Mouse (Mus musculus) embryonic facial prominence, embryonic 15.5 days (tissue): ENCODE measurements around the gene Gm42957. TPM values are rescaled to one million over a fixed set of nuclear protein-coding genes. Genes with fewer than 3 reads are reported as not detected.
"Not testable (repeated sequence)": the region's sequence is repeated elsewhere in the genome, so short reads cannot be mapped to it uniquely, and the experiment has no call there.

ENCODE experiments used
- ATAC-seq: fragments of 200-750 bp; cut with Nextera tagmentation; 2 replicates; pipeline ENCODE4 v1.8.0; 2017; ENCODE audit warnings: low read depth, moderate TSS enrichment; ENCODE audit not compliant: insufficient number of reproducible peaks, low FRiP score, low TSS enrichment
- H3K27ac ChIP-seq: fragments of 300-500 bp; sonication (generic); replicated peaks from 2 replicates; pipeline ENCODE4 v1.5.1; 2015; ENCODE audit warnings: mild to moderate bottlenecking, inconsistent platforms
- H3K27me3 ChIP-seq: fragments of 300-500 bp; sonication (generic); 2 replicates; pipeline ENCODE4 v1.6.1; 2015; ENCODE audit warnings: inconsistent platforms
- H3K36me3 ChIP-seq: fragments of 300-500 bp; sonication (generic); 2 replicates; pipeline ENCODE4 v1.6.1; 2015; ENCODE audit warnings: mild to moderate bottlenecking, inconsistent platforms
- H3K4me1 ChIP-seq: fragments of 300-500 bp; sonication (generic); 2 replicates; pipeline ENCODE4 v1.6.1; 2015; ENCODE audit warnings: inconsistent platforms
- H3K4me2 ChIP-seq: fragments of 300-500 bp; sonication (generic); replicated peaks from 2 replicates; pipeline ENCODE4 v1.6.1; 2015; ENCODE audit warnings: mild to moderate bottlenecking, inconsistent platforms
- H3K4me3 ChIP-seq: fragments of 300-500 bp; sonication (generic); replicated peaks from 2 replicates; pipeline ENCODE4 v1.5.1; 2015; ENCODE audit warnings: mild to moderate bottlenecking, inconsistent platforms
- H3K9ac ChIP-seq: fragments of 300-500 bp; sonication (generic); 2 replicates; pipeline ENCODE4 v1.6.1; 2015; ENCODE audit warnings: inconsistent platforms
- H3K9me3 ChIP-seq: fragments of 300-500 bp; sonication (generic); replicated peaks from 2 replicates; pipeline ENCODE4 v1.6.1; 2016; ENCODE audit warnings: inconsistent platforms
- WGBS: fragments of 180-500 bp; shearing (Covaris S2); methylation state at CpG from one replicate; pipeline ENCODE4 v1.1.7; 2015; 5-methylcytosine and 5-hydroxymethylcytosine counted together
- polyA plus RNA-seq: library from polyadenylated mRNA; unstranded; fragments of >200 nt; fragmentation: Nextera tagmentation; extraction: Ambion mirVana; gene quantifications from 2 replicates; pipeline ENCODE4 v1.2.1, GENCODE M21; 2015

The Gm42957 gene
- polyA plus RNA-seq, 1 experiment from 2014 or later, result 0.43 TPM

GRCm38 (mm10) chr3:96675690-96676089 is 40.4 kb downstream of the Gm42957 start:
- peaks cover 3% of the 10 kb centered on the region; the same call in 1 of the 2 replicates for H3K27me3 ChIP-seq
- WGBS, result 47% methylated on average over 3 of the region's 3 CpGs
- ATAC-seq, result peak; percentile 11; the same call in 1 of the 2 replicates
- peaks cover 14% of the 10 kb centered on the region for H3K4me1 ChIP-seq
- H3K9ac ChIP-seq, result no peak overlapping the region
- H3K9me3 ChIP-seq, result no peaks in the 10 kb centered on the region
- peak overlapping the region; percentile 78; the same call in 1 of the 2 replicates for H3K27ac ChIP-seq
- no peaks in the 10 kb centered on the region for H3K36me3 ChIP-seq
- H3K4me3 ChIP-seq, result no peak overlapping the region
- H3K4me2 ChIP-seq, result no peak overlapping the region

DNA sequence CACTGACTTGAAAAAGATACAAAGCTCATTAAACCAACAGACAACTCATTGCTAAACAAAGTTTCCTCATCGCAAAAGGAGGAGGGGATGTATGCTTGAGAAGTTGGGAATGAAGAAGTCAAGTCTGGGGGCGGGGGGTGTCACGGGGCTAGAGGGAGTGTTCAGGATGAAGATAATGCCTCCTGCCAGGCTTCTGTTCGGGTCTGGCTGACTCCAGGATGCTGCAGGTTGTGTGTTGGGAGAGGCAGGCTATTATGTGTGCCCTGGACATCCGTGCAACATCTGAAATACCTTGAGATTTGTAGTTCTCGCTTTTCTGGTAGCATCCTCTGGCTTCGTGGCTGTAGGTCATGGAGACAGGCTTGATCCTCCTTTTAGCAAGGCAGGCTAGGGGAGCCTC is 43.2 kb downstream of the Gm42957 start:
- H3K4me3 ChIP-seq, result no peak overlapping the region
- peaks cover 13% of the 10 kb centered on the region for H3K4me1 ChIP-seq
- no peaks in the 10 kb centered on the region for H3K36me3 ChIP-seq
- H3K27ac ChIP-seq, result 0 out of 2 replicates have a peak overlapping the region, but pooled peaks have one; percentile 34
- ATAC-seq, result no peak
- 65% methylated on average over 7 of the region's 7 CpGs for WGBS
- H3K4me2 ChIP-seq, result no peak overlapping the region
- H3K9me3 ChIP-seq, result no peaks in the 10 kb centered on the region
- peaks cover 5% of the 10 kb centered on the region for H3K27me3 ChIP-seq
- H3K9ac ChIP-seq, result no peak overlapping the region

DNA sequence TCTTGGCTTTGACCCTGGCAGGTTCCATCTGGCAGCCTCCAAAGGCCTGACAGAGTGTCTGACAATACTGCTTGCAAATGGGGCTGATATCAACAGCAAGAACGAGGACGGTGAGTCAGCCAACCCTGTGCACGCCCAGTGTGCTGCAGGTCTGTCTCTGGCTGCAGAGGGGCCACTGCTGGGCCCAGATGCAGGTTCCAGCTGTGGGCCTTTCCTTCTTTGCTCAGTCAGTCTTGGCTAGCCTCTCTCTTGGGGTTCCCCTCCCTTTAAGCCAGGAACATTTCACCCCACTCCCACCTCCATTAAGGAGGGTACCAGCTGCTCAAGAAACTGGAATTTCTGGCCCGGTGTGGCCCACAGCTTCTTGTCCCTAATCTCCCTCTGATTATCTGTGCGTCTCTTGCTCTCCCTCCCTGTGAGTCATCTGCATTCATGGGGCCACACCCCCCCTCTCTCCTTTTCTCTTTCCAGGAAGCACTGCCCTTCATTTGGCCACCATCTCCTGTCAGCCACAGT is 43.9 kb downstream of the Gm42957 start:
- peak; percentile 58; the same call in 1 of the 2 replicates for ATAC-seq
- 22% methylated on average over 5 of the region's 5 CpGs for WGBS

GRCm38 (mm10) chr3:96680269-96680956 is 45.1 kb downstream of the Gm42957 start:
- H3K27ac ChIP-seq, result no peak overlapping the region
- no peak overlapping the region for H3K4me3 ChIP-seq
- no peak overlapping the region for H3K4me2 ChIP-seq
- no peaks in the 10 kb centered on the region for H3K9me3 ChIP-seq
- no peak overlapping the region for H3K9ac ChIP-seq
- no peak for ATAC-seq
- H3K4me1 ChIP-seq, result peaks cover 23% of the 10 kb centered on the region
- H3K27me3 ChIP-seq, result peaks cover 14% of the 10 kb centered on the region
- H3K36me3 ChIP-seq, result no peaks in the 10 kb centered on the region
- WGBS, result 32% methylated on average over 12 of the region's 12 CpGs

More for the DNA sequence above, 43.9 kb downstream of the Gm42957 start:
- no peak overlapping the region for H3K9ac ChIP-seq
- H3K4me2 ChIP-seq, result no peak overlapping the region
- peaks cover 12% of the 10 kb centered on the region for H3K27me3 ChIP-seq
- peaks cover 17% of the 10 kb centered on the region for H3K4me1 ChIP-seq
- H3K36me3 ChIP-seq, result no peaks in the 10 kb centered on the region
- no peaks in the 10 kb centered on the region for H3K9me3 ChIP-seq
- H3K27ac ChIP-seq, result 0 out of 2 replicates have a peak overlapping the region, but pooled peaks have one; percentile 34
- no peak overlapping the region for H3K4me3 ChIP-seq

DNA sequence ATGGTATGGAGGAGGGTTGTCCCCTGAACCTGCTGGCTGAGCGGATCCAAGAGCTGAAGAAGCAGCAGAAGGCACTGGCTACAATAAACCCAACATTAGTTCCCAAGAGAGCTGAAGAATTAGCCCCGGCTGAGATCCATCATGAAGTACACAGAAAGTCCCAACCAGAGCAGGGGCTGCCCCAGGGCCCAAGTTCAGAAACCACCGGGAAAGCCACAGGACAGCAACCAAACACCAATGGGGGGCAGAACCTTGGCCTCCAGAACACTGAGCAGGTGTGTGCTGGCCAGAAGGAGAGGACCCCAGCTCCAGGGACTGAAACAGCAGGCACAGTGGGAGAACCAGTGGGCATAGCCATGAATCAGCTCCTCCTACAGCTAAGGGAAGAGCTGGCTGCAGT is 48.2 kb downstream of the Gm42957 start:
- no peak for ATAC-seq
- Histone ChIP-seq H3K4me1 (peaks cover 20% of the 10 kb centered on the region), H3K4me3 (no peak overlapping the region), H3K36me3 (no peaks in the 10 kb centered on the region), H3K9ac (no peak overlapping the region), H3K27ac (no peak overlapping the region), H3K4me2 (no peak overlapping the region), H3K9me3 (no peaks in the 10 kb centered on the region), H3K27me3 (peaks cover 14% of the 10 kb centered on the region)
- 71% methylated on average over 3 of the region's 3 CpGs for WGBS

DNA sequence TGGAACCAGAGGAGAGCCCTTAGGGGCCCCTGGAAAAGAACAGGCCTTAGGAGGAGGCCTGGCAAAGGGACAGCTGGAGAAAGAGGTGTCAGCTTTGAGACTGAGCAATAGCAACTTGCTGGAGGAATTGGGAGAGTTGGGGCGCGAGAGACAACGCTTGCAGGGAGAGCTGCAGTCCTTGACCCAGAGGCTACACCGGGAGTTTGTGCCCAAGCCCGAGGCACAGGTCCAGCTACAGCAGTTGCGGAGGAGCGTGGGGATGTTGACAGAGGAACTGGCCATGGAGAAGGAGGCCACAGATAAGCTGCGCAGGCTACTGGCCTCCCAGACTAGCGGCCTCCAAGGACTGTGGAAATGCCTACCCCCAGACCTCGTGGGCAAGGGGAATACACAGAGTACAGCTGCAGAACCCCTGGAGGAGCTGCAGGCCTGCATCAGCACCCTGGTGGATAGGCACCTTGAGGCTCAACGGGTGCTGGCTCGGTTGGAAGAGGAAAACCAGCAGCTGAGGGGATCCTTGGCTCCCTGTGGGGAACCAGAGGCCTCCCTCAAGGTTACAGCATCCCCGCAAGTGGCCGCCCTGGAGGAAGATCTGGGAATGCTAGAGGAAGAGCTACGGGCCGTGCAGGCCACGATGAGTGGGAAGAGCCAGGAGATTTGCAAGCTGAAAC is 49.0 kb downstream of the Gm42957 start:
- no peak for ATAC-seq
- Histone ChIP-seq H3K4me3 (peak overlapping the region; percentile 21), H3K36me3 (no peaks in the 10 kb centered on the region), H3K9me3 (no peaks in the 10 kb centered on the region), H3K27me3 (peaks cover 14% of the 10 kb centered on the region), H3K4me2 (peak overlapping the region; percentile 47), H3K4me1 (peaks cover 16% of the 10 kb centered on the region), H3K9ac (no peak overlapping the region), H3K27ac (no peak overlapping the region)
- 61% methylated on average over 17 of the region's 17 CpGs for WGBS

GRCm38 (mm10) chr3:96684822-96685156 is 49.5 kb downstream of the Gm42957 start:
- no peak for ATAC-seq
- H3K4me3 ChIP-seq, result peak overlapping the region; percentile 21

DNA sequence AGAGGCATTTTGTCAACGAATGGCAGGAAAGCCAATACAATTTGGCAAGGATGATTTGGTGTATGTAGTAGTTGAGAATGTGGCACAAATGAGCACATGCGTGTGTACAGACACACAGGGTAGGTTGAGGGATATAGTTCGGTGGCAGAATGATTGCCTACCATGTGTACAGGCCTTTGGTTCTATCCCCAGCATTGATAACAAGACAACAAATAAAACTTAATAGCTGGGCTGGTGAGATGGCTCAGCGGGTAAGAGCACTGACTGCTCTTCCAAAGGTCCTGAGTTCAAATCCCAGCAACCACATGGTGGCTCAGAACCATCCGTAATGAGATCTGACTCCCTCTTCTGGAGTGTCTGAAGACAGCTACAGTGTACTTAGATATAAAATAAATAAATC is 50.8 kb downstream of the Gm42957 start:
- WGBS, result 90% methylated on average over 5 of the region's 5 CpGs
- H3K4me3 ChIP-seq, ATAC-seq, H3K4me2 ChIP-seq, H3K9ac ChIP-seq, H3K27ac ChIP-seq, H3K36me3 ChIP-seq, H3K9me3 ChIP-seq: not testable (repeated sequence)
- Histone ChIP-seq H3K27me3 (peaks cover 11% of the 10 kb centered on the region), H3K4me1 (peaks cover 14% of the 10 kb centered on the region)

More at GRCm38 (mm10) chr3:96684822-96685156, 49.5 kb downstream of the Gm42957 start:
- Histone ChIP-seq H3K4me2 (peak overlapping the region; percentile 47), H3K27me3 (peaks cover 12% of the 10 kb centered on the region), H3K9me3 (no peaks in the 10 kb centered on the region), H3K27ac (no peak overlapping the region), H3K36me3 (no peaks in the 10 kb centered on the region), H3K9ac (no peak overlapping the region), H3K4me1 (peaks cover 14% of the 10 kb centered on the region)
- WGBS, result 33% methylated on average over 28 of the region's 28 CpGs

GRCm38 (mm10) chr3:96688854-96689253 is 53.6 kb downstream of the Gm42957 start:
- ATAC-seq, result no peak
- no peaks in the 10 kb centered on the region for H3K9me3 ChIP-seq
- no peak overlapping the region for H3K4me3 ChIP-seq
- H3K36me3 ChIP-seq, result no peaks in the 10 kb centered on the region
- H3K27me3 ChIP-seq, result peaks cover 6% of the 10 kb centered on the region
- no peak overlapping the region for H3K27ac ChIP-seq
- H3K4me2 ChIP-seq, result no peak overlapping the region
- peaks cover 15% of the 10 kb centered on the region for H3K4me1 ChIP-seq
- 75% methylated on average over 11 of the region's 11 CpGs for WGBS
- H3K9ac ChIP-seq, result no peak overlapping the region

DNA sequence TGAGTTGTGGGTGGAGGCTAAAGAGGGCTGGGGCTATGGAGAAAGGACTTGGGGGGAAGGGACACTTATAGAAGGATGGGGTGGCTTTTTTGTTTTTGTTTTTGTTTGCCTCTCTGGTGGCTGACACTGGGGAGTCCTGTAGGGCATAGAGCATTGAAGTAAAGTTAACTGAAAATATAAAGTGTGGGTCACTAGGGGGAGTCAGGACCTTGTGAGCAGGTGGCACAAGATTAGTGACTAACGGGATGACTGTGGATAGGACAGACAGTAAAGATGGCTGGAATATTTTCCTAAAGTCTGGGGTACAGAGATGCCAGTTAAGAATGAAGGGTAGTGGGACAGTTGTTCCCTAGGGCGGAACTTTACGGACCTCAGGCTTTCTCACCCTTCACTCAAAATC is 55.0 kb downstream of the Gm42957 start:
- no peak for ATAC-seq
- Histone ChIP-seq H3K27ac (no peak overlapping the region), H3K4me3 (no peak overlapping the region), H3K9me3 (no peaks in the 10 kb centered on the region), H3K4me1 (0 out of 2 replicates have a peak, but pooled peaks cover 3% of the 10 kb centered on the region), H3K27me3 (no peaks in the 10 kb centered on the region), H3K36me3 (no peaks in the 10 kb centered on the region), H3K4me2 (no peak overlapping the region), H3K9ac (no peak overlapping the region)
- 60% methylated on average over 3 of the region's 3 CpGs for WGBS

DNA sequence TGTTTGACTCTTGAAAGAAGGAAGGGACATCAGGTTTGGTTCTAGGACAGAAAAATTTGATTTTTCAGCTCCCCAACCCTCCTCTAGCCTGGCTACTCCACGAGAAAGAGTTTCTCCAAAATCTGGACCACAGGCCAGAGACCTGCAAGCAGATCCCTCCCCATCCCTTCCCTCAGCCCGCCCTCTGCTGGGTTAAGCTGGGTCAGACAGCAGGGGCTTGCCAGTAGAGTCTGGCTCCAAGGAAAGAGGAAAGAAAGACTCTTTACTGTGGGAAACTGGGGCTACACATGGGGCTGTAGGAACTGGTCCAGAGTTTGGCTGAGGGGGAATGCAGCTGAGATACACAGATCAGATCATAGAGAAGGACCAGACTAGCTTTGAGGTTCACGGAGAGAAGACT is 57.2 kb downstream of the Gm42957 start:
- Histone ChIP-seq H3K27ac (no peak overlapping the region), H3K4me3 (no peak overlapping the region), H3K36me3 (no peaks in the 10 kb centered on the region), H3K9ac (no peak overlapping the region), H3K27me3 (no peaks in the 10 kb centered on the region), H3K4me2 (no peak overlapping the region), H3K9me3 (no peaks in the 10 kb centered on the region), H3K4me1 (peaks cover 10% of the 10 kb centered on the region)
- ATAC-seq, result no peak
- WGBS, result 15% methylated on average over 3 of the region's 3 CpGs
